Mouse (Mus musculus): Measurements from ENCODE around the gene Stfa2l1.
A peak's percentile ranks its signal among the peaks of the same experiment; 100 is the strongest.
"Not testable (repeated sequence)": the region's sequence is repeated elsewhere in the genome, so short reads cannot be mapped to it uniquely, and the experiment has no call there.

The Stfa2l1 gene

GRCm38 (mm10) chr16:36156402-36156975 lies at the start of gene Stfa2l1:
TSS of gene Stfa2l1 (plus strand) at chr16:36156811.
- no peak for DNase-seq

- DNase-seq = peak; percentile 54
These were observed 45.1 kb upstream of the Stfa2l1 start for GRCm38 (mm10) chr16:36111486-36111885.

- not testable (repeated sequence) for DNase-seq
These were observed 40.9 kb upstream of the Stfa2l1 start for GRCm38 (mm10) chr16:36115751-36116150.

- DNase-seq = no peak
These were observed 28.5 kb upstream of the Stfa2l1 start for GRCm38 (mm10) chr16:36128092-36128491.

GRCm38 (mm10) chr16:36131141-36131540 lies 25.5 kb upstream of the Stfa2l1 start, which contains the start of gene Csta1:
TSS of gene Csta1 (minus strand) at chr16:36131241.
- DNase-seq = no peak

- no peak for DNase-seq
These were observed 18.4 kb upstream of the Stfa2l1 start for GRCm38 (mm10) chr16:36138201-36138600.

- not testable (repeated sequence) for DNase-seq
These were observed 11.2 kb downstream of the Stfa2l1 start for GRCm38 (mm10) chr16:36167841-36168240.

GRCm38 (mm10) chr16:36176108-36176507 lies 19.5 kb downstream of the Stfa2l1 start:
- no peak for DNase-seq

GRCm38 (mm10) chr16:36179910-36180309 lies 23.3 kb downstream of the Stfa2l1 start:
- no peak for DNase-seq

- not testable (repeated sequence) for DNase-seq
These were observed 27.3 kb downstream of the Stfa2l1 start, which contains the start of gene Gm5483 for GRCm38 (mm10) chr16:36183912-36184311. TSS of gene Gm5483 (plus strand) at chr16:36184212.

GRCm38 (mm10) chr16:36199226-36199625 lies 42.6 kb downstream of the Stfa2l1 start:
- DNase-seq = no peak

- DNase-seq = no peak
These were observed 47.2 kb downstream of the Stfa2l1 start for GRCm38 (mm10) chr16:36203846-36204245.

- DNase-seq = not testable (repeated sequence)
These were observed 49.1 kb downstream of the Stfa2l1 start for GRCm38 (mm10) chr16:36205684-36206083.

- DNase-seq = no peak
These were observed 53.4 kb downstream of the Stfa2l1 start, which contains the start of gene Gm5416 for GRCm38 (mm10) chr16:36209967-36210453. TSS of gene Gm5416 (plus strand) at chr16:36210403.

Data from cerebellum, adult 9-11 months (tissue).